Mouse (Mus musculus): ENCODE measurements around the gene Mad1l1.

The Mad1l1 gene

GRCm38 (mm10) chr5:139985073-139985746 lies 336.1 kb downstream of the Mad1l1 start:
- DNase-seq = no peak

DNA sequence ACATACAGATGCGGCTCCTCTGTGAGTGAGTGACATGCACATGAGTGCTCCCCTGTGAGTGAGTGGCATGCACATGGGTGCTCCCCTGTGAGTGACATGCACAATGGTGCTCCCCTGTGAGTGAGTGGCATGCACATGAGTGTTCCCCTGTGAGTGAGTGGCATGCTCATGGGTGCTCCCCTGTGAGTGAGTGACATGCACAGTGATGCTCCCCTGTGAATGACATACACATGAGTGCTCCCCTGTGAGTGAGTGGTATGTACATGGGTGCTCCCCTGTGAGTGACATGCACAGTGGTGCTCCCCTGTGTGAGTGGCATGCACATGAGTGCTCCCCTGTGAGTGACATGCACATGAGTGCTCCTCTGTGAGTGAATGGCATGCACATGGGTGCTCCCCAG lies 339.4 kb downstream of the Mad1l1 start:
- DNase-seq = no peak

GRCm38 (mm10) chr5:139979371-139979770 lies 342.0 kb downstream of the Mad1l1 start:
- DNase-seq = no peak

DNA sequence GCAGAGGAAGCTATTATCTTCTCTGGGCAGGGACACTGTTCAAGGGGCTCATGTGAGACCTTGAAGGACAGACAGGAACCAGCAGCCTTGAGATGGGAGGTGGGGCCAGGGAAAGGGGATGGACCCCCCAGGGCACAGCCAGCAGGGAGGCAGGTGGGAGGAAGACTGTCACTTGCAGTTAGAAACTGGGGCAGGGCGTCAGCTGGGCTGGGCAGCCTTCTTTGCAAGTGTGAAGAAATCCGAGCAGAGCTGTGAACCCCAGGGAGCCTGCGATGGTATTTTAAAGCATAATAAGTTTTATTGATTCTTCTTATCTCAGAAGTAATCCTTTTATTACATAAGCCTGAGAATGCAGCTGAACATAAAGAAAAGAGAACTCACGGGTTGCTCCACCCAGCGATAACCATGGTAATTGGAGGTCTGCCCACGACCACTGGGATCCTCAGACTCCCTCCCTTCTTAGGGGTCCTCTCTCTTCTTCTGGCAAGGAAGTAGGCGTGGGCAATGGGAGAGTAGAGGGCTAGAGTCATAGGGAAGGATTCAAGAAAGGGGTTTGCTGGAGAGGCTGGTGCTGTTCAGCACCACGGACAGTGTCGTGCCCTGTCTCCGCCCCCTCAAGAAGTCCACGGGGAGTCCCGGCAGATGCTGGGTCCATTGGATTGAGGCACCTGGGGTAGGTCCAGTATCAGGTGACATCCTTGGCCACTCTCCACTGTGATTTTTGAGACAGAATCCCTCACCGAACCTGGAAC lies 342.7 kb downstream of the Mad1l1 start:
- peak; percentile 61 for DNase-seq

GRCm38 (mm10) chr5:139977476-139977875 lies 343.9 kb downstream of the Mad1l1 start:
- no peak for DNase-seq

- no peak for DNase-seq
Observed at GRCm38 (mm10) chr5:139976584-139976983, 344.8 kb downstream of the Mad1l1 start.

GRCm38 (mm10) chr5:139970186-139970631 lies 351.1 kb downstream of the Mad1l1 start:
- DNase-seq = peak; percentile 38

DNA sequence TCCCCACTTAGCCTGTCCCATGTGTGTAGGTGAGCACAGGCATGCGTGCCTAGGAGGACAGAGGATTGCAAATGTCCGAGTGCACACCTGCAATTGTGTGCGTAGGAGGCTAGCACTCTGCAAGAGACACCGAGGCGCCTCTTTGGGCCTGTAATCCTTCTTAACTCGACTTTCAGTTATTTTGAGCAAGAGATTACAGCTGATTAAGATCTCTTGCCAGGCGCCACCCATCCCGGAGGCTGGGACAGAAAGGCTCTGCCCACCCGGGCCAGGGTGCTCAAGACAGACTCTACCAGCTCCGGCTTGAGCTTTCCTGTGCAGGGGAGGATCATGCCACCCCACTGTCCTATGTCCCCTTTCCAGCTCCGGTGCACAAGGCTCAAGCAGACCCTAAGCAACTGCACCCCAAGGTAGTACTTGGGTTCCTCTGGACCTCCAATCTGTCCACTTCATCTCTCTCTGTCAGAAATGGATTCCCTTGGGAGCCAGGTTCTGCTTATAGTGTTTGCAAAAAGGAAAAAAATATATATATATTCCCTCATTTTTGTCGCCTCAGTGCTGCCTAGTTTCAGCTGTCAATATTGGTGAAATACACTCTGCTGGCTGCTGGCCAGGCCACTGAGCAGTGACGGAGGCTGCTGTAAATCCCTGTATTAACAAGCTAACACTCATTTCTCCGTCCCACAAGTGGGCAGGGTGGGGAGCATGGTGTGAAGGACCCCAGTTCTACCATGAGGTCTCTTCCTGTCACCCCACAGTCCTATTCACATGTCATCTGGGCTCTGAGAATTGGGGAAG lies 352.0 kb downstream of the Mad1l1 start:
- no peak for DNase-seq

DNA sequence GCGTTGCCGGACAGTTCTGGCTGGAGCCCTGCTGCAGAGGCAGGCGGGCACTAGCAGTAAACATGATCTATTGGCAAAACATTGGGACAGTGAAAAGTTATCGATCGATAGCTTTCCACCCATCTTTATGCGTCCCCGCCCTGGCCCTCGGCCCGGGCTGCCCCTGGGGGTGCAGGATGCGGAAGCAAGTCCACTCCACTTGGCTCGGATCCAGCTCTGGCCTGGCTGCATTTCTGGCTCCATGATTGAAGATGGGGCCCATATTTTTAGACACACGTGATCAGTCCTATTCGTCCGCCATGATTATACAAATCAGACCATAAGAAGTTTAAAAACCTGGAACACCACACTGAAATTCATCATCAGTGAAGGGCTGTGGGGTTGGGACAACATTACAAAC lies 355.8 kb downstream of the Mad1l1 start:
- DNase-seq = no peak

DNA sequence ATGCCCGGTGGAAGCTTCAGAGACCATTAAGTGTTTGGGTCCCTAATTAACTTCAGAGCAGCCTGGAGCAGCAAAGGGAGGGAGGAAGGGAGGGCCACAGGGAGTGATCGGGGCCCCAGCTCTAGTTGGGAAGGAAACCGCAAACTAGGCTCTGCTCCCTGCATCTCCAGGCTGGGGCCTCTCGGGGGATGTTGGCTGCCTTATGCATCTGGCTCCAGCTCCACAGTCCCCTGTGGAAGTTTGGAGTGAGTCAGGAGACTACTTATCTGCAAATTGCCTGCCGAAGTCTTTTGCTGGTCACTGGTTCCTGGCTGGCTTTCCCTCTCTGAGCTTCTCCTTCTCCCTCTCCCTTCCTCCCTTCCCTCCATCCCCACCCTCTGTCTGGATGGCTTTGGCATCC lies 357.0 kb downstream of the Mad1l1 start:
- no peak for DNase-seq

GRCm38 (mm10) chr5:139959741-139960140 lies 361.6 kb downstream of the Mad1l1 start:
- no peak for DNase-seq
